Mouse (Mus musculus): ENCODE measurements around the gene Itga4. TPM values are rescaled to one million over a fixed set of nuclear protein-coding genes. Genes with fewer than 3 reads are reported as not detected.

The Itga4 gene
- polyA plus RNA-seq, 1 experiment from 2014 or later, result 3.1 TPM

GRCm38 (mm10) chr2:79270034-79270535 is 14.9 kb downstream of the Itga4 start:
- Histone ChIP-seq H3K9me3 (no peaks in the 10 kb centered on the region), H3K4me1 (replicated peaks) (no peaks in the 10 kb centered on the region), H3K27me3 (no peaks in the 10 kb centered on the region), H3K4me2 (replicated peaks) (no peak overlapping the region), H3K9ac (replicated peaks) (no peak overlapping the region), H3K4me3 (replicated peaks) (no peak overlapping the region), H3K27ac (no peak overlapping the region), H3K36me3 (no peaks in the 10 kb centered on the region)
- WGBS, result 70% methylated on average over 3 of the region's 3 CpGs
- no peak for ATAC-seq

GRCm38 (mm10) chr2:79271838-79272237 is 16.6 kb downstream of the Itga4 start:
- H3K36me3 ChIP-seq, result no peaks in the 10 kb centered on the region
- H3K4me2 ChIP-seq (replicated peaks), result no peak overlapping the region
- no peaks in the 10 kb centered on the region for H3K27me3 ChIP-seq
- no peaks in the 10 kb centered on the region for H3K9me3 ChIP-seq
- H3K4me1 ChIP-seq (replicated peaks), result no peaks in the 10 kb centered on the region
- 95% methylated on average over 4 of the region's 4 CpGs for WGBS
- no peak overlapping the region for H3K4me3 ChIP-seq (replicated peaks)
- no peak overlapping the region for H3K9ac ChIP-seq (replicated peaks)
- H3K27ac ChIP-seq, result no peak overlapping the region
- ATAC-seq, result no peak

GRCm38 (mm10) chr2:79278581-79278980 is 23.4 kb downstream of the Itga4 start:
- Histone ChIP-seq H3K4me2 (replicated peaks) (no peak overlapping the region), H3K36me3 (no peaks in the 10 kb centered on the region), H3K27me3 (no peaks in the 10 kb centered on the region), H3K9ac (replicated peaks) (no peak overlapping the region), H3K4me3 (replicated peaks) (no peak overlapping the region), H3K9me3 (no peaks in the 10 kb centered on the region), H3K4me1 (replicated peaks) (no peaks in the 10 kb centered on the region), H3K27ac (no peak overlapping the region)
- no peak for ATAC-seq

GRCm38 (mm10) chr2:79284206-79284605 is 29.0 kb downstream of the Itga4 start:
- Histone ChIP-seq H3K4me3 (replicated peaks) (no peak overlapping the region), H3K4me1 (replicated peaks) (no peaks in the 10 kb centered on the region), H3K27me3 (no peaks in the 10 kb centered on the region), H3K9me3 (no peaks in the 10 kb centered on the region), H3K4me2 (replicated peaks) (no peak overlapping the region), H3K9ac (replicated peaks) (no peak overlapping the region), H3K36me3 (no peaks in the 10 kb centered on the region), H3K27ac (no peak overlapping the region)
- no peak for ATAC-seq
- 78% methylated on average over 4 of the region's 4 CpGs for WGBS

GRCm38 (mm10) chr2:79290149-79290548 is 34.9 kb downstream of the Itga4 start:
- Histone ChIP-seq H3K27ac (no peak overlapping the region), H3K9me3 (no peaks in the 10 kb centered on the region), H3K27me3 (no peaks in the 10 kb centered on the region), H3K36me3 (no peaks in the 10 kb centered on the region), H3K4me3 (replicated peaks) (no peak overlapping the region), H3K4me1 (replicated peaks) (no peaks in the 10 kb centered on the region), H3K9ac (replicated peaks) (no peak overlapping the region), H3K4me2 (replicated peaks) (no peak overlapping the region)
- ATAC-seq, result no peak
- WGBS, result 66% methylated on average over 1 of the region's 1 CpGs

- no peak for ATAC-seq
- no peaks in the 10 kb centered on the region for H3K36me3 ChIP-seq
- no peaks in the 10 kb centered on the region for H3K9me3 ChIP-seq
- H3K27me3 ChIP-seq, result no peaks in the 10 kb centered on the region
- H3K27ac ChIP-seq, result no peak overlapping the region
- no peak overlapping the region for H3K9ac ChIP-seq (replicated peaks)
- 88% methylated on average over 8 of the region's 8 CpGs for WGBS
- H3K4me2 ChIP-seq (replicated peaks), result no peak overlapping the region
- H3K4me1 ChIP-seq (replicated peaks), result no peaks in the 10 kb centered on the region
- H3K4me3 ChIP-seq (replicated peaks), result no peak overlapping the region
Observed at GRCm38 (mm10) chr2:79291922-79292321, 36.7 kb downstream of the Itga4 start.

GRCm38 (mm10) chr2:79292431-79292830 is 37.2 kb downstream of the Itga4 start:
- ATAC-seq, result no peak
- Histone ChIP-seq H3K9ac (replicated peaks) (no peak overlapping the region), H3K27me3 (no peaks in the 10 kb centered on the region), H3K27ac (no peak overlapping the region), H3K4me3 (replicated peaks) (no peak overlapping the region), H3K4me1 (replicated peaks) (no peaks in the 10 kb centered on the region), H3K9me3 (no peaks in the 10 kb centered on the region), H3K36me3 (no peaks in the 10 kb centered on the region), H3K4me2 (replicated peaks) (no peak overlapping the region)
- 73% methylated on average over 6 of the region's 6 CpGs for WGBS

GRCm38 (mm10) chr2:79302398-79302797 is 47.2 kb downstream of the Itga4 start:
- Histone ChIP-seq H3K27ac (no peak overlapping the region), H3K9me3 (no peaks in the 10 kb centered on the region), H3K27me3 (no peaks in the 10 kb centered on the region), H3K4me1 (replicated peaks) (no peaks in the 10 kb centered on the region), H3K9ac (replicated peaks) (no peak overlapping the region), H3K4me3 (replicated peaks) (no peak overlapping the region), H3K36me3 (no peaks in the 10 kb centered on the region), H3K4me2 (replicated peaks) (no peak overlapping the region)
- ATAC-seq, result no peak

GRCm38 (mm10) chr2:79307549-79307948 is 52.3 kb downstream of the Itga4 start:
- 67% methylated on average over 4 of the region's 4 CpGs for WGBS
- no peak overlapping the region for H3K4me2 ChIP-seq (replicated peaks)
- no peaks in the 10 kb centered on the region for H3K36me3 ChIP-seq
- no peaks in the 10 kb centered on the region for H3K27me3 ChIP-seq
- no peak overlapping the region for H3K27ac ChIP-seq
- 0 out of 2 replicates have a peak, but pooled peaks cover 4% of the 10 kb centered on the region for H3K4me1 ChIP-seq (replicated peaks)
- no peak for ATAC-seq
- H3K9ac ChIP-seq (replicated peaks), result no peak overlapping the region
- H3K4me3 ChIP-seq (replicated peaks), result no peak overlapping the region
- H3K9me3 ChIP-seq, result no peaks in the 10 kb centered on the region

GRCm38 (mm10) chr2:79309454-79310118 is 54.4 kb downstream of the Itga4 start:
- H3K27me3 ChIP-seq, result no peaks in the 10 kb centered on the region
- no peak overlapping the region for H3K9ac ChIP-seq (replicated peaks)
- H3K4me2 ChIP-seq (replicated peaks), result no peak overlapping the region
- H3K27ac ChIP-seq, result no peak overlapping the region
- H3K4me1 ChIP-seq (replicated peaks), result 0 out of 2 replicates have a peak, but pooled peaks cover 4% of the 10 kb centered on the region
- no peaks in the 10 kb centered on the region for H3K9me3 ChIP-seq
- H3K36me3 ChIP-seq, result no peaks in the 10 kb centered on the region
- 84% methylated on average over 13 of the region's 13 CpGs for WGBS
- ATAC-seq, result no peak
- H3K4me3 ChIP-seq (replicated peaks), result no peak overlapping the region

GRCm38 (mm10) chr2:79312499-79312898 is 57.3 kb downstream of the Itga4 start:
- Histone ChIP-seq H3K4me1 (replicated peaks) (0 out of 2 replicates have a peak, but pooled peaks cover 9% of the 10 kb centered on the region), H3K9ac (replicated peaks) (no peak overlapping the region), H3K36me3 (no peaks in the 10 kb centered on the region), H3K9me3 (no peaks in the 10 kb centered on the region), H3K4me3 (replicated peaks) (no peak overlapping the region), H3K27me3 (no peaks in the 10 kb centered on the region), H3K4me2 (replicated peaks) (no peak overlapping the region), H3K27ac (no peak overlapping the region)
- 81% methylated on average over 4 of the region's 4 CpGs for WGBS
- no peak for ATAC-seq

GRCm38 (mm10) chr2:79315108-79315507 is 59.9 kb downstream of the Itga4 start:
- H3K27me3 ChIP-seq, result no peaks in the 10 kb centered on the region
- 51% methylated on average over 4 of the region's 4 CpGs for WGBS
- H3K9ac ChIP-seq (replicated peaks), result no peak overlapping the region
- H3K4me3 ChIP-seq (replicated peaks), result no peak overlapping the region
- no peaks in the 10 kb centered on the region for H3K9me3 ChIP-seq
- no peak overlapping the region for H3K27ac ChIP-seq
- peak; percentile 24; the same call in 1 of the 2 replicates for ATAC-seq
- no peak overlapping the region for H3K4me2 ChIP-seq (replicated peaks)
- H3K4me1 ChIP-seq (replicated peaks), result 0 out of 2 replicates have a peak, but pooled peaks cover 6% of the 10 kb centered on the region
- no peaks in the 10 kb centered on the region for H3K36me3 ChIP-seq

Measured in midbrain, embryonic 13.5 days (tissue).